Mouse (Mus musculus) MEL (cell line): ENCODE data around the gene Gm20388. TPM values are rescaled to one million over a fixed set of nuclear protein-coding genes. Genes with fewer than 3 reads are reported as not detected.

ENCODE experiments used
- DNase-seq: peaks from one replicate; pipeline ENCODE4 v3.0.0; 2011; ENCODE audit warnings: low read depth, low spot score
- H3K27ac ChIP-seq: 2 replicates; pipeline ENCODE4 v1.5.1; 2012; ENCODE audit warnings: low read depth, mild to moderate bottlenecking, control low read depth, low read length, moderate library complexity; ENCODE audit not compliant: control insufficient read depth
- H3K27me3 ChIP-seq, 2 experiments: fragments of 150-350 bp in 1 of 2; sonication (generic) in 1 of 2; 2 replicates each; pipeline ENCODE4 v1.6.1; 2012; ENCODE audit warnings: low read length in 2 of 2, mild to moderate bottlenecking in 2 of 2, improper control_type of control experiment in 1 of 2, moderate library complexity in 1 of 2; ENCODE audit not compliant: insufficient read depth in 2 of 2, control insufficient read depth in 1 of 2
- H3K36me3 ChIP-seq, 2 experiments: 2 replicates each; pipeline ENCODE4 v1.6.1; 2012 to 2014; ENCODE audit warnings: low read length in 2 of 2, improper control_type of control experiment in 1 of 2, inconsistent platforms in 1 of 2, mild to moderate bottlenecking in 1 of 2; ENCODE audit not compliant: insufficient read depth in 2 of 2, control insufficient read depth in 1 of 2
- H3K4me1 ChIP-seq, 2 experiments: fragments of 150-350 bp in 1 of 2; sonication (generic) in 1 of 2; 2 replicates each; pipeline ENCODE4 v1.6.1; 2012; ENCODE audit warnings: low read length in 2 of 2, improper control_type of control experiment in 1 of 2, mild to moderate bottlenecking in 1 of 2; ENCODE audit not compliant: insufficient read depth in 2 of 2, control insufficient read depth in 1 of 2
- H3K4me3 ChIP-seq, 2 experiments: fragments of 150-350 bp in 1 of 2; sonication (generic) in 1 of 2; 2 replicates each; pipeline ENCODE4 v1.5.1; 2012; ENCODE audit warnings: low read depth in 2 of 2, low read length in 2 of 2, mild to moderate bottlenecking in 2 of 2, moderate library complexity in 2 of 2, control low read depth in 1 of 2, improper control_type of control experiment in 1 of 2; ENCODE audit not compliant: control insufficient read depth in 1 of 2, insufficient read depth in 1 of 2
- H3K79me2 ChIP-seq: 2 replicates; pipeline ENCODE4 v1.6.1; 2012; ENCODE audit warnings: mild to moderate bottlenecking, low read length, moderate library complexity; ENCODE audit not compliant: control insufficient read depth, poor library complexity, insufficient read depth
- H3K9ac ChIP-seq: 2 replicates; pipeline ENCODE4 v1.6.1; 2012; ENCODE audit warnings: low read depth, mild to moderate bottlenecking, control low read depth, low read length, moderate library complexity; ENCODE audit not compliant: control insufficient read depth, poor library complexity, severe bottlenecking
- H3K9me3 ChIP-seq: fragments of 150-350 bp; sonication (generic); replicated peaks from 2 replicates; pipeline ENCODE4 v1.6.1; 2012; ENCODE audit warnings: mild to moderate bottlenecking, low read length, improper control_type of control experiment, moderate library complexity; ENCODE audit not compliant: insufficient read depth
- CTCF ChIP-seq, 3 experiments: IDR thresholded peaks in 2 of 3; conservative IDR thresholded peaks in 1 of 3; 2 replicates each; pipeline ENCODE4 v1.5.1; 2011 to 2012; ENCODE audit warnings: low read length in 3 of 3, low read depth in 2 of 3, mild to moderate bottlenecking in 2 of 3, improper control_type of control experiment in 1 of 3, inconsistent platforms in 1 of 3, mixed read lengths in 1 of 3, moderate library complexity in 1 of 3; ENCODE audit not compliant: control insufficient read depth in 1 of 3, insufficient read depth in 1 of 3, poor library complexity in 1 of 3, severe bottlenecking in 1 of 3
- ETS1 ChIP-seq: IDR thresholded peaks from 2 replicates; pipeline ENCODE4 v1.6.1; 2012; ENCODE audit warnings: low read depth, mild to moderate bottlenecking, inconsistent platforms, low read length, improper control_type of control experiment, moderate library complexity
- KAT2A ChIP-seq: conservative IDR thresholded peaks from 2 replicates; pipeline ENCODE4 v1.6.1; 2012; ENCODE audit warnings: low read depth, low read length, improper control_type of control experiment, inconsistent platforms
- MAFK ChIP-seq: IDR thresholded peaks from 2 replicates; pipeline ENCODE4 v1.6.1; 2011; ENCODE audit warnings: low read depth, mild to moderate bottlenecking, low read length, improper control_type of control experiment, borderline replicate concordance
- MAX ChIP-seq: IDR thresholded peaks from 2 replicates; pipeline ENCODE4 v1.6.1; 2011; ENCODE audit warnings: low read length, improper control_type of control experiment
- MXI1 ChIP-seq: IDR thresholded peaks from 2 replicates; pipeline ENCODE4 v1.6.1; 2011; ENCODE audit warnings: mild to moderate bottlenecking, low read depth, low read length, improper control_type of control experiment
- NELFE ChIP-seq: IDR thresholded peaks from 2 replicates; pipeline ENCODE4 v1.6.1; 2011; ENCODE audit warnings: low read depth, low read length, improper control_type of control experiment
- NRF1 ChIP-seq: IDR thresholded peaks from 2 replicates; pipeline ENCODE4 v1.6.1; 2014; ENCODE audit warnings: low read depth, mild to moderate bottlenecking, inconsistent platforms, low read length, improper control_type of control experiment, moderate library complexity; ENCODE audit not compliant: poor library complexity, insufficient read depth, severe bottlenecking
- POLR2AphosphoS5 ChIP-seq: IDR thresholded peaks from 2 replicates; pipeline ENCODE4 v1.6.1; 2012; ENCODE audit warnings: low read depth, borderline replicate concordance, mild to moderate bottlenecking, inconsistent platforms, low read length, moderate library complexity, mixed read lengths
- RAD21 ChIP-seq: IDR thresholded peaks from 2 replicates; pipeline ENCODE4 v1.6.1; 2011; ENCODE audit warnings: mild to moderate bottlenecking, low read depth, low read length, improper control_type of control experiment
- RCOR1 ChIP-seq: IDR thresholded peaks from 2 replicates; pipeline ENCODE4 v1.6.1; 2012; ENCODE audit warnings: low read depth, mild to moderate bottlenecking, inconsistent platforms, low read length, improper control_type of control experiment
- SIN3A ChIP-seq: IDR thresholded peaks from 2 replicates; pipeline ENCODE4 v1.6.1; 2012; ENCODE audit warnings: low read length, improper control_type of control experiment, inconsistent platforms
- SMC3 ChIP-seq: IDR thresholded peaks from 2 replicates; pipeline ENCODE4 v1.6.1; 2011; ENCODE audit warnings: low read depth, low read length, improper control_type of control experiment
- TCF12 ChIP-seq: IDR thresholded peaks from 2 replicates; pipeline ENCODE4 v1.6.1; 2014; ENCODE audit warnings: low read depth, mild to moderate bottlenecking, inconsistent platforms, low read length, improper control_type of control experiment, moderate library complexity
- USF1 ChIP-seq: IDR thresholded peaks from 2 replicates; pipeline ENCODE4 v1.6.1; 2014; ENCODE audit warnings: low read depth, mild to moderate bottlenecking, inconsistent platforms, low read length, improper control_type of control experiment, moderate library complexity
- ZNF384 ChIP-seq: IDR thresholded peaks from 2 replicates; pipeline ENCODE4 v1.6.1; 2012; ENCODE audit warnings: low read depth, mild to moderate bottlenecking, inconsistent platforms, low read length, improper control_type of control experiment
- polyA plus RNA-seq, 2 experiments: library from polyadenylated mRNA; stranded (reverse) in 1 of 2; unstranded in 1 of 2; fragments of >175 nt in 1 of 2; fragments of >200 nt in 1 of 2; gene quantifications; 2 replicates each; pipeline versions ENCODE4 v1.2.1 to v1.2.4; 2012; ENCODE audit warnings: low replicate concordance in 2 of 2, low read depth in 1 of 2; ENCODE audit not compliant: insufficient read length in 2 of 2, insufficient read depth in 1 of 2, missing spikeins in 1 of 2
- total RNA-seq: library from RNA; depleted of rRNA; stranded (reverse); fragments of 300-350 nt; gene quantifications from 2 replicates; pipeline ENCODE4 v1.2.3, GENCODE M21; 2012

Gm20388 gene
- total and polyA plus RNA-seq, 3 experiments = 11.1 to 17.8 TPM; not detected in 1

- Histone ChIP-seq H3K79me2 (peaks cover 41% of the 10 kb centered on the region), H3K4me3 (no peak overlapping the region), H3K9ac (no peak overlapping the region), H3K4me1 (peaks cover 0 to 15% of the 10 kb centered on the region in 2 experiments; a peak in 1 of 4 replicates), H3K36me3 (peaks cover 2 to 11% of the 10 kb centered on the region in 2 experiments), H3K27me3 (no peaks in the 10 kb centered on the region), H3K9me3 (no peaks in the 10 kb centered on the region), H3K27ac (no peak overlapping the region)
- TF ChIP-seq ETS1 (no peak), KAT2A (no peak), USF1 (no peak), NELFE (no peak)
- DNase-seq = no peak
Observed at GRCm38 (mm10) chr8:123376106-123376505, 3465.5 kb downstream of the Gm20388 start.

- no peaks in the 10 kb centered on the region for H3K4me1 ChIP-seq
- H3K9ac ChIP-seq = no peak overlapping the region
- no peak overlapping the region for H3K27ac ChIP-seq
- TF ChIP-seq CTCF (IDR thresholded peaks at IDR 0.05 in 2 of 3, conservative IDR thresholded peaks at IDR 0.05 in 1 of 3; ENCODE audit: control insufficient read depth in 1 of 3, insufficient read depth in 1 of 3, low read depth in 2 of 3, low read length in 3 of 3, poor library complexity in 1 of 3, severe bottlenecking in 1 of 3) (no peak), POLR2AphosphoS5 (no peak), SMC3 (no peak), MXI1 (no peak), RCOR1 (no peak), NRF1 (no peak), ZNF384 (no peak), MAFK (no peak), TCF12 (no peak), MAX (no peak)
- no peak for DNase-seq
- no peaks in the 10 kb centered on the region for H3K27me3 ChIP-seq
- no peaks in the 10 kb centered on the region for H3K9me3 ChIP-seq
- peaks cover 0 to 4% of the 10 kb centered on the region in 2 experiments; a peak in 2 of 4 replicates for H3K36me3 ChIP-seq
- H3K4me3 ChIP-seq = no peak overlapping the region
- peaks cover 7% of the 10 kb centered on the region; the same call in 1 of the 2 replicates for H3K79me2 ChIP-seq
Observed at GRCm38 (mm10) chr8:123381711-123382110, 3471.1 kb downstream of the Gm20388 start.

GRCm38 (mm10) chr8:123382516-123382915, 3471.9 kb downstream of the Gm20388 start:
- H3K4me3 ChIP-seq = no peak overlapping the region
- no peak overlapping the region for H3K27ac ChIP-seq
- H3K36me3 ChIP-seq = peaks cover 0 to 4% of the 10 kb centered on the region in 2 experiments; a peak in 2 of 4 replicates
- DNase-seq = no peak
- no peaks in the 10 kb centered on the region for H3K4me1 ChIP-seq
- H3K9me3 ChIP-seq = no peaks in the 10 kb centered on the region
- H3K9ac ChIP-seq = no peak overlapping the region
- TF ChIP-seq SIN3A (no peak), RAD21 (no peak)
- H3K27me3 ChIP-seq = no peaks in the 10 kb centered on the region
- peaks cover 7% of the 10 kb centered on the region; the same call in 1 of the 2 replicates for H3K79me2 ChIP-seq
